Mouse (Mus musculus) intestine, embryonic 15.5 days (tissue): ENCODE measurements at regions not wholly inside any gene's neighbourhood (a gene's known extent, or its start where the extent isn't known, plus 50 kb on each side); places are given as distances from the start of the nearest gene placed in this dataset.
A peak's percentile ranks its signal among the peaks of the same experiment; 100 is the strongest.

Source experiments
- ATAC-seq: fragments of 200-750 bp; cut with Nextera tagmentation; 2 replicates; pipeline ENCODE4 v1.8.0; 2017; ENCODE audit warnings: moderate TSS enrichment, moderate library complexity
- H3K27ac ChIP-seq: fragments of 300-500 bp; sonication (generic); 2 replicates; pipeline ENCODE4 v1.5.1; 2015; ENCODE audit warnings: mild to moderate bottlenecking, inconsistent platforms
- H3K27me3 ChIP-seq: fragments of 300-500 bp; sonication (generic); replicated peaks from 2 replicates; pipeline ENCODE4 v1.6.1; 2015; ENCODE audit warnings: inconsistent platforms
- H3K36me3 ChIP-seq: fragments of 300-500 bp; sonication (generic); 2 replicates; pipeline ENCODE4 v1.6.1; 2015; ENCODE audit warnings: inconsistent platforms
- H3K4me1 ChIP-seq: fragments of 300-500 bp; sonication (generic); replicated peaks from 2 replicates; pipeline ENCODE4 v1.6.1; 2015; ENCODE audit warnings: inconsistent platforms
- H3K4me2 ChIP-seq: fragments of 300-500 bp; sonication (generic); replicated peaks from 2 replicates; pipeline ENCODE4 v1.6.1; 2015; ENCODE audit warnings: mild to moderate bottlenecking, inconsistent platforms
- H3K4me3 ChIP-seq: fragments of 300-500 bp; sonication (generic); replicated peaks from 2 replicates; pipeline ENCODE4 v1.5.1; 2015; ENCODE audit warnings: inconsistent platforms
- H3K9ac ChIP-seq: fragments of 300-500 bp; sonication (generic); 2 replicates; pipeline ENCODE4 v1.6.1; 2015; ENCODE audit warnings: inconsistent platforms
- H3K9me3 ChIP-seq: fragments of 300-500 bp; sonication (generic); 2 replicates; pipeline ENCODE4 v1.6.1; 2016; ENCODE audit warnings: inconsistent platforms
- WGBS: fragments of 180-500 bp; shearing (Covaris S2); methylation state at CpG from one replicate; pipeline ENCODE4 v1.1.7; 2015; 5-methylcytosine and 5-hydroxymethylcytosine counted together

DNA sequence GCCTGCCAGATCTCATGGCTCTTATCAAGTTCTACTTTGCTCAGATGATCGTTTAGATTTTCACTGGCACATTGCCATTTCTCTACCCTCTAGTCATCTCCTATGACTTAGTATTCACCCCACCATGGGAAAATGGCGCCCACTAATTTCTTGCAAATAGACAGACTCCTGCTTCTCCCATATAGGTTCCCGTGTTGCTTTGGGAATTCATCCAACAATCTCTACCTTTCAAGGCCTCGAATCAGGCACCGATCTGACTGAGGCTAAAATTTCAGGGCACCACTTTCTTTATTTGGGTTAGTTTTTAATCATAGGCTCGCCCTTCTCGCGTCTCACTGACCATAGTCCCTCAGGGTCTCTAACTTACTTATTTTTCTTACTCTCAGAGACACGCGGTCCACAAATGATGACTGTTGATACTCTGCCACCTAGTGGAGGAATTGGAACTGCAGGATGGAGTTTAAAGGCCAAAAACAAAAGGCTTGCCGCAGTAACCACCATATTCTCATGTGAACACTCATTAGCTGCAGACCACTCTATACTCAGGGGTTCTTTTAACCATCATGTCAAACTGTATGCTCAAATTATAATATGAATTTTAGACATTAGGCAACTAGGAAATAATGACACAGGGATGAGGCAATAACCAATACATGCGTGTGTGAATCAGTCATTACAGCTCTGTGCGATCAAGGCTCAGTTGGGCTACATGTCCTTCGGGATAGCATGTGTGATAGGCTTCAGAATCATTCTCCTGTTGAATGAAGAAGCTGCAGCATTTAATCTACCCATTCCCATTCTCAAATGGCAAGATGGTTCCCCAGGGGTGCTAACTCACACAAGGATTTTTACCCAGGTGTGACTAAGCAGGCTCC, 119.5 kb upstream of the Nhs start:
- Histone ChIP-seq H3K4me3 (no peak overlapping the region), H3K9ac (no peak overlapping the region), H3K27ac (no peak overlapping the region), H3K27me3 (0 out of 2 replicates have a peak, but pooled peaks cover 3% of the 10 kb centered on the region), H3K4me2 (no peak overlapping the region), H3K36me3 (no peaks in the 10 kb centered on the region), H3K9me3 (no peaks in the 10 kb centered on the region), H3K4me1 (no peaks in the 10 kb centered on the region)
- 52% methylated on average over 14 of the region's 14 CpGs for WGBS
- no peak for ATAC-seq

DNA sequence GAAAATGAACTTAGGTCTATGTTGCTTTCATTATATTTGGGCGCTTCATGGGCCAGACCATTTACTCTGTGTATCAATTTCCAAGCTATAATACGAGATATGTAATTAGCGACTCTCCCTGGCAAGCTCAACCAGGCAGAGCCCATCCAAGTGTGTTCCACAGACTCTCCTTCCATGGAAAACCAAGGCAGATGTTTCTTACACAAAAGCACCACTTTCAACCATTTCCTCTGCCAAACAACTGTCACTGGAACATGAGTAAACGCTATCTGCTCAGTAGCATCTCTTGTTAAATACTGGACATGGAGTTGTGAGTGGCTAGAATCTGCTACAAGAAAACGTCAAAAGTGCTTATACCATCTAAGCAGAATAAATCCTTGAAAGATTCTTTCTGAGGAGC, 115.1 kb upstream of the Nhs start:
- H3K9ac ChIP-seq = no peak overlapping the region
- H3K9me3 ChIP-seq = no peaks in the 10 kb centered on the region
- H3K27me3 ChIP-seq = 0 out of 2 replicates have a peak, but pooled peaks cover 3% of the 10 kb centered on the region
- H3K4me3 ChIP-seq = no peak overlapping the region
- no peak overlapping the region for H3K4me2 ChIP-seq
- H3K36me3 ChIP-seq = no peaks in the 10 kb centered on the region
- no peaks in the 10 kb centered on the region for H3K4me1 ChIP-seq
- 67% methylated on average over 5 of the region's 5 CpGs for WGBS
- ATAC-seq = no peak
- no peak overlapping the region for H3K27ac ChIP-seq

DNA sequence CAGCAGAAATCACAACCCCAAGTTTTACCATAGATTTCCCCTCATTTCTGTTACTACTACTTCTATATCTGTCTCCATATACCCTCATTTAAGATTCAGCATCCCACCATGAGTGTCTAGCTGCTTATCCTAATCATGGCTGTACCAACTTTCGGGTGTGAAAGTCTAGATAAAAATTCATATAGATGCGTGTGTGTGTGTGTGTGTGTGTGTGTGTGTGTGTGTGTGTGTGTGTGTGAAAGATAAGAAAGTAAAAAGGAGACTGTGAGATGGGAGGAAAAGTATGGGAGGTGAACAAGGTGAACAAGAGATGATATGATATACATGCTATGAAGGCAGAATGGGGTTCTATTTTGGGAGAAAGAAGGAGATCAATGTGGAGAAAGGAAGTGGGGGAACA, 111.7 kb upstream of the Nhs start:
- H3K4me2 ChIP-seq = no peak overlapping the region
- H3K4me1 ChIP-seq = no peaks in the 10 kb centered on the region
- H3K9ac ChIP-seq = no peak overlapping the region
- no peaks in the 10 kb centered on the region for H3K9me3 ChIP-seq
- no peak for ATAC-seq
- H3K4me3 ChIP-seq = no peak overlapping the region
- H3K36me3 ChIP-seq = no peaks in the 10 kb centered on the region
- H3K27ac ChIP-seq = no peak overlapping the region
- H3K27me3 ChIP-seq = no peaks in the 10 kb centered on the region
- 74% methylated on average over 2 of the region's 2 CpGs for WGBS

DNA sequence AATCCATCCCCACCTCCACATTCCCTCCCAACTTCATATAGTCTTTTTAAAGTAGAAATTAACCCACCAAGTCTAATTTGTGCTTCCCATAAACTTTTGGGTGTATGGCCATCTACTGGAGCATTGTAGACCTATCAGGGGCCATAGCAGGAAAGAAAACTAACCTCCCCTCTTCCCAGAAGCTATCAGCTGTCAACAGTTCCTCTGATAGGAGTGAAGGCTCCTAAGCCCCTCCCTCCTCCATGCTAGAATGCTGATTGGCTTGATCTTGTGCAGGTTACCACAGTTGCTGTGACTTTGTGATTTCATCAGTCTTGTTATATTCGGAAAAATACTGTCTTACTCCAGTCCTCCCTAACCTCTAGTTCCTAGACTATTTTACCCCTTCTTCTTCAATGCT, 109.4 kb upstream of the Nhs start:
- ATAC-seq = no peak
- 87% methylated on average over 1 of the region's 1 CpGs for WGBS

DNA sequence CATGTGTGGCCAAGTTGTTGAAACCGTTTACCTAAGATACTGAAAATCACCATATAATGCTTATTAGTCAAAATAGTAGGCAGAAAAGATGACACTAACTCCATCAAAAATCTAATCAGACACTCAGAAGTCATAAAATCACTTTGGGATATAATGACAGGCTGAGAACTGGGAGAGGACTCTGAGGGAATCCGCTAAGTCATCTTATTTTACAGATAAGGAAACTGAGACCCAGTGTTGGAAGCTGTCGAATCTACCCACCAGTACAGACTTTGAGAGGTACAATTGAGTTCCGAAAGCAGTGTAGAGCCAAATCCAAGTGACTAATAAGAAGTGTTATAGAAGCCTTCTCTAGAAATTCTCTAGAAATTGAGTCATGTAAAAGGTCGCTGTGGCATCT, 108.6 kb upstream of the Nhs start:
- Histone ChIP-seq H3K36me3 (no peaks in the 10 kb centered on the region), H3K27me3 (no peaks in the 10 kb centered on the region), H3K27ac (no peak overlapping the region), H3K4me2 (no peak overlapping the region), H3K4me3 (no peak overlapping the region), H3K4me1 (no peaks in the 10 kb centered on the region), H3K9me3 (no peaks in the 10 kb centered on the region), H3K9ac (no peak overlapping the region)
- 87% methylated on average over 5 of the region's 5 CpGs for WGBS
- ATAC-seq = no peak

More for the DNA sequence above, 109.4 kb upstream of the Nhs start:
- no peaks in the 10 kb centered on the region for H3K27me3 ChIP-seq
- no peaks in the 10 kb centered on the region for H3K4me1 ChIP-seq
- no peak overlapping the region for H3K27ac ChIP-seq
- no peak overlapping the region for H3K4me3 ChIP-seq
- no peaks in the 10 kb centered on the region for H3K36me3 ChIP-seq
- H3K9ac ChIP-seq = no peak overlapping the region
- H3K4me2 ChIP-seq = no peak overlapping the region
- H3K9me3 ChIP-seq = no peaks in the 10 kb centered on the region

DNA sequence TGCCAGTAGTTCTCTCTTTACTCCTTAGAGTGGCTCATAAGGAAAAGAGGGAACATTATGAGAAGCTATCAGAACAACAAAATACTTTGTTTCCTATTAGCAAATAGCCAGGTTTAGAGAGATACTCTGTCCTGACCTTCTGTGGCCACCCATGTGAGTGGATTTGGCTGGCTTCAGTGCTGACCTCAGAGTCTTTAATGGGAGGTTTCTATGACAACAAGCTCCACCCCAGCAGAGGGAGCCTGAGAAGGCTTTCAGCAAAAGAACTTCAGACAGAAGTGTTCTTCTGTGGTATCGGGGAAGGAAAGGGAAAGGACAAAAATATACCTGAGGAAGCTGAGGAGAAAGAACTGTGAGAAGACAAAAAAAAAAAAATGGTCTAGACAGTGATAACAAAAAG, 108.1 kb upstream of the Nhs start:
- Histone ChIP-seq H3K4me1 (no peaks in the 10 kb centered on the region), H3K36me3 (no peaks in the 10 kb centered on the region), H3K27ac (no peak overlapping the region), H3K9ac (no peak overlapping the region), H3K27me3 (no peaks in the 10 kb centered on the region), H3K4me3 (no peak overlapping the region), H3K9me3 (no peaks in the 10 kb centered on the region), H3K4me2 (no peak overlapping the region)
- no peak for ATAC-seq
- WGBS = 31% methylated on average over 1 of the region's 1 CpGs

DNA sequence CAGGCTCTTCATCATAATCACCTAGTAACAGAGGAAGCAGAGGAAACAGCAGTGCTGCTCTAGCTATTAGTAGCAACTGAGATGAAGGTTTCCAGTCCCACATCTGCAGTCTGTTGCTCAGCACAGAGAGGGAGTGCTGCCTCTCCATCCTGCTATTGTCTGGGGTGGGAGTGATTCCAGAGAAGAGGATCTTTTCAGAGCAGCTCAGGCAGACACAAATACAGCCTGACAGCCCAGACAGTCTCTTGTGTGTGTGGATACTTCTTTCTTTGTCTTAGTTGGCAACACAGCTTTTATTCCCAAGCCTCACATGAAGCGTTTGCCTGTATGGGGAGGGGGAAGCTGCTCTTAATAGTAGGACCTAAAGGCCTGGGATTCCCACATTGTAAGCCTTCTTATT, 107.2 kb upstream of the Nhs start:
- H3K4me2 ChIP-seq = no peak overlapping the region
- peak; percentile 78 for ATAC-seq
- H3K9me3 ChIP-seq = no peaks in the 10 kb centered on the region
- no peak overlapping the region for H3K9ac ChIP-seq
- no peak overlapping the region for H3K27ac ChIP-seq
- H3K27me3 ChIP-seq = no peaks in the 10 kb centered on the region
- no peaks in the 10 kb centered on the region for H3K36me3 ChIP-seq
- WGBS = 66% methylated on average over 1 of the region's 1 CpGs
- no peak overlapping the region for H3K4me3 ChIP-seq
- H3K4me1 ChIP-seq = no peaks in the 10 kb centered on the region

DNA sequence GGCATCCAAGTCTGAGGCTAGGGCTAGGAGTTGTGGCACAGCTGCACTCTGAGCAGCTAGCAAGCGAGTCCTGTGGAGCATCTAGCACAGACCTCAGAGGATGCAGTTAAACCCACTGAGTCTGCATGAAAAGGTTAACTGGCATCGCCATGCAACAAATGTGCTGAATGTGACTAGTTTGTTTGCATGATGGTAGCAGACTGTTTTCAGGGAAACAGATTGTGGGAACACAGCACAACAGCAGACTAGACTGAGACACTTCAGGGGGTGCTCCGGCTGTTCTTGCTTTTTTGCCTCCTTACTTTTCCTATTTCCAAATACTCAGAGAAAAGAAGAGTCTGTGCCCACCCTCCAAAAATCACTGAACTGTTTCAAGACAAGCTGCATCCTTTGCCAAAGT, 97.9 kb upstream of the Nhs start:
- Histone ChIP-seq H3K4me2 (no peak overlapping the region), H3K4me1 (no peaks in the 10 kb centered on the region), H3K27me3 (0 out of 2 replicates have a peak, but pooled peaks cover 6% of the 10 kb centered on the region), H3K4me3 (no peak overlapping the region), H3K36me3 (no peaks in the 10 kb centered on the region), H3K9ac (no peak overlapping the region), H3K27ac (no peak overlapping the region), H3K9me3 (no peaks in the 10 kb centered on the region)
- ATAC-seq = no peak
- WGBS = 83% methylated on average over 3 of the region's 3 CpGs

DNA sequence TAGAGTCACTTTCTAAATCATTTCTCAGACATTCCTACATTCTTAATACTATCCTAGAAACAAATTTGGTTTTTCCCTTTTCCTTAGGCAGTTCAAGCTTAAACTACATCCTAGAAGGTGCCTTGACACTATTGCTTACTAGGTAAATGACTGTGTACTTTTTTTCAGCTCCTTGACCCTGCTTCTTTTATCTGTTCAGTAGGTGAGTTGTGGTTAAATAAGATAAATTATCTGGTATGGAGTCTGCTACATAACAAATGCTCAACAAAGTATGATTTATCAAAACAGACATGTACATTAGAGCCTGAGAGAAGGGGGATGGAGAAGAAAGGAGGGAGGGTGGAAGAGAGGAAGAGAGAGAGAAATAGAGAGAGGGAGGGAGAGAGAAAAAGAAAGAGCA, 96.3 kb upstream of the Nhs start:
- Histone ChIP-seq H3K27me3 (0 out of 2 replicates have a peak, but pooled peaks cover 6% of the 10 kb centered on the region), H3K9ac (no peak overlapping the region), H3K4me2 (no peak overlapping the region), H3K27ac (no peak overlapping the region), H3K4me3 (no peak overlapping the region), H3K36me3 (no peaks in the 10 kb centered on the region), H3K9me3 (no peaks in the 10 kb centered on the region), H3K4me1 (no peaks in the 10 kb centered on the region)
- no peak for ATAC-seq

DNA sequence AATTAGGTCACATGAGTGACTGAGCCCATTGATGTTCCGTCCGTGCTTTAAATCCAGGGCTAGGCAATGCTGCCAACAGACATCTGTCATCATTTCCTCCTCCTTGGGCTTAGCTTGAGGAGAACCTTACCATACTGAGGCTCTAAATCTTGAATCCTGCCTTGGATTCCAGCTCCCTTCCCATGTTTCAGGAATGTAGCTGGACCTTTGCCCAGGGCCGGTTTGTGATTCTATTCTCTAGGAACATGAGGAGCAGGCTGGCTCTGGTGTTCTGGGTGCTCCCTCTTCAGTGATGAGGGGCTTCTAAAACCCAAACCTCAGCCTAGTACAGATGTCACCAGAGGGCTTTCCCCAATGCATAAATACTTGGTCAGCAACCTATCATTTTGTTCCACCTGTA, 81.8 kb upstream of the Nhs start:
- 68% methylated on average over 3 of the region's 3 CpGs for WGBS
- Histone ChIP-seq H3K36me3 (no peaks in the 10 kb centered on the region), H3K4me3 (no peak overlapping the region), H3K4me2 (no peak overlapping the region), H3K4me1 (no peaks in the 10 kb centered on the region), H3K27me3 (peaks cover 9% of the 10 kb centered on the region), H3K9me3 (no peaks in the 10 kb centered on the region), H3K27ac (no peak overlapping the region), H3K9ac (no peak overlapping the region)
- no peak for ATAC-seq

DNA sequence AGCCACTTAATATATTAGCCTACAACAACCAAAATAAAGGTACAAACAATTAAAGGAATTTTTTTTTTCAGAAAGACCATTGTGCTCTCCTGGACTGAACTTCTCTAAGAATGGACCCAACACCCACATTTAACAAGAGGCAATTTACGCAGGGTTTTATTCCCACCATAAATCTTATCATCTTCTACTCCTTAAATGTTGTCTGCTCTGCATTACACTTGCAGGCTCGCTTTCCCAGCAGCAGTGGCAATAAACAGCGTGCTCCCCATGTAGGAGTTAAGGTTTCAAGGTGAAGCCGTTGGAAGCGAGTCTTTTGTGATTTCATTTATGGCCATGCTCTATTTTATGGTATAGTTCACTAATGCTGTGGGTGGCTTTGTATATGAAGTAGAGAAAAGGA, 76.0 kb upstream of the Nhs start:
- H3K36me3 ChIP-seq = no peaks in the 10 kb centered on the region
- peak; percentile 74 for ATAC-seq
- H3K27ac ChIP-seq = no peak overlapping the region
- no peaks in the 10 kb centered on the region for H3K4me1 ChIP-seq
- H3K9me3 ChIP-seq = no peaks in the 10 kb centered on the region
- peaks cover 3% of the 10 kb centered on the region; the same call in 1 of the 2 replicates for H3K27me3 ChIP-seq
- no peak overlapping the region for H3K9ac ChIP-seq
- H3K4me3 ChIP-seq = no peak overlapping the region
- H3K4me2 ChIP-seq = no peak overlapping the region
- 52% methylated on average over 5 of the region's 5 CpGs for WGBS

DNA sequence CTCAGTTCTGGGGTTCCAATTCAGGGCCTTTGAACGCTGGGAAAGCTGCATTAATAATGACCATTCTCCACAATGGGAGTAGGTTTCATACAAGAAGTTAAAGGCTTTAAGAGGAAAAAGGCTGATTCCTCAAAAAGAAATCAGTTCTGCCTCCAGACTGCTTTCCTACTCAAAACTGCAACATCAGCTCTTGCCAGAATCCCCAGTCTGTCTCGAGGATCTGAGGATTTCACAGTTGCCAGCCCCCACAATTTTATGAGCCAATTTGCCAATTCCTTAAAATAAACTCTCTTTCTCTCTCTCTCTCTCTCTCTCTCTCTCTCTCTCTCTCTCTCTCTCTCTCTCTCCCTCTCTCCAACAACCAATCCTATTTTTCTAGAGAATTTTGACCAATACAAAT, 51.3 kb upstream of the Nhs start:
- no peak for ATAC-seq
- no peak overlapping the region for H3K27ac ChIP-seq
- 60% methylated on average over 2 of the region's 2 CpGs for WGBS

More for the DNA sequence above, 51.3 kb upstream of the Nhs start:
- Histone ChIP-seq H3K9ac (no peak overlapping the region), H3K27me3 (no peaks in the 10 kb centered on the region), H3K4me3 (no peak overlapping the region), H3K9me3 (no peaks in the 10 kb centered on the region), H3K4me1 (no peaks in the 10 kb centered on the region), H3K36me3 (no peaks in the 10 kb centered on the region), H3K4me2 (no peak overlapping the region)
